8 mouse cellular contexts compared by ENCODE assay signal in genomic region chr7:64052400-64052799, GRCm38 (mm10).
DNase-seq lines count a peak whose midpoint lies in the region; ATAC-seq and TF ChIP-seq lines count a peak whose summit lies in the region.

No protein-coding gene starts in this region.

- intact Hi-C loops in heart, postnatal 10 days (cut with DNase I) = loop anchor here (10.0 kb wide), 1 partner anchor 102 kb away; the partner anchor contains the start of gene Trpm1

- no peak for TF ChIP-seq POLR2A in brain, embryonic 14.5 days (IDR thresholded peaks at IDR 0.05; ENCODE audit: borderline replicate concordance, extremely low read depth, insufficient read depth, insufficient read length, poor library complexity, severe bottlenecking)

- no peak for TF ChIP-seq CTCF in brain, embryonic 14.5 days (IDR thresholded peaks at IDR 0.05; ENCODE audit: borderline replicate concordance, extremely low read depth, insufficient read depth, insufficient read length)

- peak; percentile 54 to 69 for DNase-seq in heart, postnatal 10 days
- DNase-seq in heart, adult 8-10 months (ENCODE audit: low spot score) = no peak
- peak; percentile 56 for DNase-seq in ES-CJ7 (ENCODE audit: low read depth, low spot score)
- peak; percentile 88 for DNase-seq in brain, embryonic 14.5 days (ENCODE audit: low read depth)
- DNase-seq in gonadal fat pad, adult 2 months (ENCODE audit: low read depth) = peak; percentile 98
- peak; percentile 48 for DNase-seq in urinary bladder, postnatal 25 days (ENCODE audit: low spot score)
- DNase-seq in spleen, postnatal 4 days (ENCODE audit: low spot score in 2 of 2) = no peak

- ATAC-seq in erythroid progenitor cell, adult 5-6 weeks (replicated peaks; ENCODE audit: low FRiP score, poor library complexity, severe bottlenecking) = no peak

Comparison
In these comparisons a context has a peak if more than half of its experiments do, and no peak if none do; other contexts are left out.
1. DNase-seq: peak in heart, postnatal 10 days (2 of 2), ES-CJ7 (single experiment), brain, embryonic 14.5 days (single experiment), gonadal fat pad, adult 2 months (single experiment) and urinary bladder, postnatal 25 days (single experiment); none in heart, adult 8-10 months (single experiment) and spleen, postnatal 4 days (0 of 2).